Mouse (Mus musculus): ENCODE measurements at regions not wholly inside any gene's neighbourhood (a gene's known extent, or its start where the extent isn't known, plus 50 kb on each side); places are given as distances from the start of the nearest gene placed in this dataset.

DNA sequence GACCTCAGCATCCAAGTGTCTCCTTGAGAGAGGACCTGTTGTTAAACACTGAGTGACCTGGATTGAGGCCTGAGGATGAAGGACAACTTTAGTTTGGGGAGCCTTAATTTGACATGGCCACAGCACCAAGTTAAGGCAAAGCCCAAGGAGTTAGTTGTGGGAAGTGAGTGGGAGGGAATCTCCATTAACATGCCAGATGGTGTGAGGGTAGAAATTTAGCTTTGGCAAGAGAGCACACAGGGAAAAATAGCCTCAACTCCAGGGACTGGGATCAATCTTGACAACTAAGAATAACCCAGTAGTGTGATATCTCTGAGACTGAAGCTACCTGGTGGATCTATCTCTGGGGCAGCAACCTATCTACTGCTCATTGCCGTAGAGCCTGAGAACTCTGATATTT is 105.4 kb downstream of the Ahr start:
- TF ChIP-seq CTCF (IDR thresholded peaks at IDR 0.05; ENCODE audit: insufficient read depth, low read length) (no peak), POLR2A (IDR thresholded peaks at IDR 0.05; ENCODE audit: borderline replicate concordance, extremely low read depth, low read depth, low read length) (no peak)
- DNase-seq, result no peak
- Histone ChIP-seq H3K4me1 (ENCODE audit: control insufficient read depth, insufficient read depth, low read length) (no peaks in the 10 kb centered on the region; the same call in 1 of the 2 replicates), H3K4me3 (replicated peaks; ENCODE audit: extremely low read depth, low read depth, low read length) (no peak overlapping the region)
- WGBS, result 93% methylated on average over 1 of the region's 1 CpGs

DNA sequence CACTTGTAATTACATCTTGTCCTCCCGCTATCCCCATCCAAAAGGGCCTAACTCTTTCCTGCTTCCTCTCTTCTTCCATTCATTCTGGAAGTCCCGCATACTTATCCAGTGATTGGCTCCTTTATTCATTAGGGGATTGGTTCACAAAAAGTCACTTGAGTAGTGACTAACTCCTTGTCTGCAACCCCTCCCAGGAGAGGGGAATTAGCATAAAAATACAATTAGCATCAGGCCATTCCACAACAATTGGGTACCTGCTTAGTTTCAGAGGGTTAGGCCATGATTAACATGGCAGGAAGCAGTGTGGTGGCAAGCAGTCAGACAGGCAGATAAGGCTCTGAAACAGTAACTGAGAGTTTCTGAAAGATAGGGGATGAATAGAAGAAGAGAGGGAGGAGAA is 115.6 kb downstream of the Ahr start:
- DNase-seq, result no peak
- Histone ChIP-seq H3K4me3 (replicated peaks; ENCODE audit: extremely low read depth, low read depth, low read length) (no peak overlapping the region), H3K4me1 (ENCODE audit: control insufficient read depth, insufficient read depth, low read length) (no peaks in the 10 kb centered on the region; the same call in 1 of the 2 replicates)
- WGBS, result 97% methylated on average over 2 of the region's 2 CpGs
- TF ChIP-seq POLR2A (IDR thresholded peaks at IDR 0.05; ENCODE audit: borderline replicate concordance, extremely low read depth, low read depth, low read length), result no peak
- TF ChIP-seq CTCF (IDR thresholded peaks at IDR 0.05; ENCODE audit: insufficient read depth, low read length), result no peak

DNA sequence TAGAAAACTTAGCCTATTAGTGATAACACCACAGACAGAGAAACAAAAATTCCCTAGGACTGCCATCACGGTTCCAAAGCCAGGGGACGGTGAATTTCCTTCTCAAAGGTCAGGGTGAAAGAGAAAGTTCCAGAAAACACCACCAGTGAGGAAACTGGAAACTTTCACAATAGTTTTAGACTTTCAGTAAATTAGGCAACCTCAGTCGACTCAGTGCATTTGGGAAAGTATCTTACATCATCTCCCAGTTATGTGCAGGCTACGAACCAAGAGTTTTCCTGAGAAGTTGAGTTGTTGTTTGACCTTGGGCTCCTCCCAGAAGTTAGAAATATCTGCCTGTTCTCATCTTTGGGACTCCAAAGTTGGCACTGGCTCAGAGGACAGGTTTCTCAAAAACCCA is 116.9 kb downstream of the Ahr start:
- TF ChIP-seq POLR2A (IDR thresholded peaks at IDR 0.05; ENCODE audit: borderline replicate concordance, extremely low read depth, low read depth, low read length), result no peak
- no peak for TF ChIP-seq CTCF (IDR thresholded peaks at IDR 0.05; ENCODE audit: insufficient read depth, low read length)
- 41% methylated on average over 4 of the region's 4 CpGs for WGBS
- no peaks in the 10 kb centered on the region; the same call in 1 of the 2 replicates for H3K4me1 ChIP-seq (ENCODE audit: control insufficient read depth, insufficient read depth, low read length)
- no peak overlapping the region for H3K4me3 ChIP-seq (replicated peaks; ENCODE audit: extremely low read depth, low read depth, low read length)
- no peak for DNase-seq

DNA sequence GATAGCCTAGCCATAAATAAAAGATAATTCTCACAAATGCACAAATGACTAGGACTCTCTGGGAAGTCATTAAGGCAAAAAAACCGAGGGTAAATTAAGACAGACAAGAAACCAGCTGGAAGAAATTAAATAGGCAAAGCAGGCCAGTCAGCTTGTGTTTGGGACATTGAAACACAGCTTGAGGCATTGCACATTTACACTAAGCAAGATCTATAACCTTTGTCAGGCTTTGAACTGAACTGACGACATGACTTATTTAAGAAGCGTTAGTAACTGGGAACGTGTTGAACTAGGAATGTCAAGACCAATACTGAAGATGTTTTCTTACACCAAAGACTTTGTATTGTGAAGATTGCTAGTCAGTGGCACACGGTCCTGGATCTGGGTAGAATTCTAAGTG is 118.3 kb downstream of the Ahr start:
- WGBS, result 72% methylated on average over 5 of the region's 5 CpGs
- TF ChIP-seq CTCF (IDR thresholded peaks at IDR 0.05; ENCODE audit: insufficient read depth, low read length), result no peak
- no peak for TF ChIP-seq POLR2A (IDR thresholded peaks at IDR 0.05; ENCODE audit: borderline replicate concordance, extremely low read depth, low read depth, low read length)
- Histone ChIP-seq H3K4me1 (ENCODE audit: control insufficient read depth, insufficient read depth, low read length) (no peaks in the 10 kb centered on the region; the same call in 1 of the 2 replicates), H3K4me3 (replicated peaks; ENCODE audit: extremely low read depth, low read depth, low read length) (no peak overlapping the region)
- DNase-seq, result no peak

DNA sequence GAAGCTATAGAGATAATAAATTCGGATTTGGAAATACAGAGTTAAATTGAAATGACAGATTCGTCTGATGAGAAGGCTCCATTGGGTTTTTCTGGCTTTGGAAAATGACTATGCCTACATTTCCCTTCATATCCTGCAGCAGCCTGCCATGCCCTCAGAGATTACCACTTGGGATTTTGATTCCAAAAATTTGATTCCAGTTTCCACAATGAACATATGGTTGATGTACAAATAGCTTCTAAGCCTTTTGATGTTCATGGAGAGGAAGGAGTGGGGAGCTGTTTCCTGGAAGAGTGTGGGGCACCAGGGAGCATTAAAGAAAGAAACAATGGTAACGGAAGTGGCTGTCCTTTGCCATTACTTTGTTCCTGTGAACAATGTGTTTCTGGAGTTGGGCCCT is 122.1 kb downstream of the Ahr start:
- WGBS, result 69% methylated on average over 3 of the region's 3 CpGs
- Histone ChIP-seq H3K4me1 (ENCODE audit: control insufficient read depth, insufficient read depth, low read length) (no peaks in the 10 kb centered on the region; the same call in 1 of the 2 replicates), H3K4me3 (replicated peaks; ENCODE audit: extremely low read depth, low read depth, low read length) (no peak overlapping the region)
- no peak for DNase-seq
- no peak for TF ChIP-seq CTCF (IDR thresholded peaks at IDR 0.05; ENCODE audit: insufficient read depth, low read length)
- TF ChIP-seq POLR2A (IDR thresholded peaks at IDR 0.05; ENCODE audit: borderline replicate concordance, extremely low read depth, low read depth, low read length), result no peak

DNA sequence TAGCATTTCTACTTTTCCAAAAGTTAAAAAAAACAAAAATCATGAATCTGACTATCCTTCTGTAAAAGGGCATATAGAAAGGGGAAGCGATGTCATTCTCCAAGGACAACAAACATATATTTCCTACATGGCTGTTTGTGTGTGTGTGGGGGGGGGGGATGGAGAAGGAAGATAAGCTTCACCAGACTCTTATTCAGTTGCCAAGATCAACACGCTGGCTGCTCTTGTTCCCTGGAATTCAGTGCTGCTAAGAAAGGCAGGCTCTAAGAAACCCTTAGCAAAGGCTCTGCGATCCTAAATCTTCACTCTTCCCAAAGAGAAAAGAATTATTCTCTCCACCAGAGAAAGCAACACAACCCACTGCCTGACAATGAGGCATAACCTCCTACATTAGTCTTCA is 126.4 kb downstream of the Ahr start:
- TF ChIP-seq CTCF (IDR thresholded peaks at IDR 0.05; ENCODE audit: insufficient read depth, low read length), result no peak
- no peak for TF ChIP-seq POLR2A (IDR thresholded peaks at IDR 0.05; ENCODE audit: borderline replicate concordance, extremely low read depth, low read depth, low read length)
- DNase-seq, result no peak
- Histone ChIP-seq H3K4me1 (ENCODE audit: control insufficient read depth, insufficient read depth, low read length) (no peaks in the 10 kb centered on the region; the same call in 1 of the 2 replicates), H3K4me3 (replicated peaks; ENCODE audit: extremely low read depth, low read depth, low read length) (no peak overlapping the region)
- WGBS, result 51% methylated on average over 3 of the region's 3 CpGs

DNA sequence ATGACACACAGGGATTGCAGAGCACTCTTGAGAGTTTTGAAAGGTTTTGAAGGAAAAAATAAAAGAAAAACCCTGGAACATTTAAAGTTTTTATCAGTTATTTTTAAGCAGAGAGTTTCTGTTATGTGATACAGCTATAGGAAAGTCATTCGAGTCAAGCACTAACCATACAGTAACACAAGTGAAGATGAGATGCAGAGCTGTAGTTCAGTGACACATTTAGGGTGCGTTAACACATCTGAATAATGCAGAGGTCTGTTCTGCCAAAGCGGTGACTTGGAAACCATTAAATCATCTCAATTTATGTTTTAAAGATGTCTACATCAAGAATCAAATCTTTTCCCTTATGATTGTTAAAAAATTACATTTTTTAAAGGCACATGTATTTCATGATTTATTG is 126.8 kb downstream of the Ahr start:
- 94% methylated on average over 3 of the region's 3 CpGs for WGBS
- TF ChIP-seq POLR2A (IDR thresholded peaks at IDR 0.05; ENCODE audit: borderline replicate concordance, extremely low read depth, low read depth, low read length), result no peak
- TF ChIP-seq CTCF (IDR thresholded peaks at IDR 0.05; ENCODE audit: insufficient read depth, low read length), result no peak
- DNase-seq, result no peak
- H3K4me1 ChIP-seq (ENCODE audit: control insufficient read depth, insufficient read depth, low read length), result no peaks in the 10 kb centered on the region; the same call in 1 of the 2 replicates
- H3K4me3 ChIP-seq (replicated peaks; ENCODE audit: extremely low read depth, low read depth, low read length), result no peak overlapping the region

DNA sequence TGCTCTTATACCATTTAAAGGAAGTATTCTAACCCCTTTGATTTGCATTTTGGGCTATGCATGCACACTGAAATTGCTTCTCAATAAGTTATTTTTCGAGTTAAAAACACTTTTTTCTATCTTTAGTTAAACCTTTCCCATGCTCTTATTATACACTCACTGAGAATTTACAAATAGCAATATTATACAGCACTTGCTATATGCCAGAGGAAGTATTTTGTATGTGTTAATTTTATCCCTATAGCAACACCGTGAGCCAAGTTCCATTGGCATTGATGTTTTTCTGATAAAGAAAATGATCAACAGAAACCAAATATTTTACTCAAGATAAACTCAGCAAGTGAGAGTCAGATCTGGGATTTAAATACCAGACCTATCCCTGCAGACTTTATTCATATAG is 133.0 kb downstream of the Ahr start:
- DNase-seq, result no peak
- Histone ChIP-seq H3K4me1 (ENCODE audit: control insufficient read depth, insufficient read depth, low read length) (no peaks in the 10 kb centered on the region), H3K4me3 (replicated peaks; ENCODE audit: extremely low read depth, low read depth, low read length) (no peak overlapping the region)
- WGBS, result 62% methylated on average over 2 of the region's 2 CpGs
- TF ChIP-seq POLR2A (IDR thresholded peaks at IDR 0.05; ENCODE audit: borderline replicate concordance, extremely low read depth, low read depth, low read length), result no peak

DNA sequence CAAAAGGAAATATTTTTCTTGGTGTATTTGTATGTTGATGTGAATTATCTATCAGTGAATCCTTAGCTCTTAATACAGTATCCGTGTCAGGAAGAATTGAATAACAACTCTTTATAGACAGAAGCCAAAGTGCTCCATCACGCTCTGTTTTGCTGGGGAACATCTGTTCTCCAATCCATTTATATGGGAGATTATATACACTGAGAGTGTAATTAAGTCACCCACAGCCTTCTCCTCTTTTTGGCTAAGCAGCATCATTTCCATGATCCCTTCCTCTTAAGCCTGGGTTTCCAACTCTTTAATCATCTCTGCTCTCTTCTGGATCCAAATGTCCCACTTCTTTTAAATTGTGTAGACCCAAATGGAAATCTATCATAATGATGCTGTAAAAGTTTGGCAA is 133.6 kb downstream of the Ahr start:
- no peak for DNase-seq
- WGBS, result 84% methylated on average over 2 of the region's 2 CpGs
- Histone ChIP-seq H3K4me3 (replicated peaks; ENCODE audit: extremely low read depth, low read depth, low read length) (no peak overlapping the region), H3K4me1 (ENCODE audit: control insufficient read depth, insufficient read depth, low read length) (no peaks in the 10 kb centered on the region)
- TF ChIP-seq POLR2A (IDR thresholded peaks at IDR 0.05; ENCODE audit: borderline replicate concordance, extremely low read depth, low read depth, low read length), result no peak

DNA sequence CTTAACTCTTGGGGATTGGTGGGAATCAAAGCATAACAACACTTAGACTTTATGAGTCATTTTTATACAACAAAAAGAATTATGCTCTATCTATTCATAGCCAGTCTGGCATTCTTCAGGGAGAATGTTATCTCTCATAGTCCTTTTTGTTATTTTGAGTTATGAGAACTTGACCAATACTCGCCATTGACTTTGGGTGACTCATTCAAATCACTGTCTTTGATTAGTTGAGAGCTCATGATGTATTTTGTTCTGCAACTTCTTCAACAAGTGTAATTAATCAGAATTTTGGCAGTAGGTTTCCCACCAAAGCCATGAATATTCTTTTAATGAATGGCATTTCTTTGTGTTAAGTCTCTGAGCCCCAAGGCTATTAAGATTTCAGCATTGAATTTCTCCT is 139.6 kb downstream of the Ahr start:
- Histone ChIP-seq H3K4me3 (replicated peaks; ENCODE audit: extremely low read depth, low read depth, low read length) (no peak overlapping the region), H3K4me1 (ENCODE audit: control insufficient read depth, insufficient read depth, low read length) (no peaks in the 10 kb centered on the region)
- 88% methylated on average over 1 of the region's 1 CpGs for WGBS
- no peak for TF ChIP-seq POLR2A (IDR thresholded peaks at IDR 0.05; ENCODE audit: borderline replicate concordance, extremely low read depth, low read depth, low read length)
- TF ChIP-seq CTCF (IDR thresholded peaks at IDR 0.05; ENCODE audit: insufficient read depth, low read length), result no peak
- no peak for DNase-seq

DNA sequence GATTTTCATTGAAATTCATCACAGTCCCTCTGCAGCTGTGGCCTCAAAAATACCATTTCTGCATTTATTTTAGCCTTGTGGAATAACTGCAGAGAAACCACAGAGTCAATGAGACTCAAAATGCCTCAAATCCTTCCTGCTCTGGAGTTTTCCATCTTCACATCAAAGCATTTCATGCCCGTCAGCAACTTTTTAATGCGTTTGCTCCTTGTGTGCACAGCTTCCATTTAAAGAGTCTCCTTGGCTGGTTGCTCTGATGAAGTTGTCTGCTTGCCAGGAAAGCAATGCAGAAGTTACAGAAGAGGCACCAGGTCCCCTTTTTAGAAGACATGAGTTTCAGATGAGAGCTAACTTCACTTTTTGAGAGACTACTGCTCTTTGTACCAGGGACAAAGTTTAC is 142.7 kb downstream of the Ahr start:
- DNase-seq, result no peak
- 53% methylated on average over 2 of the region's 2 CpGs for WGBS
- Histone ChIP-seq H3K4me1 (ENCODE audit: control insufficient read depth, insufficient read depth, low read length) (no peaks in the 10 kb centered on the region), H3K4me3 (replicated peaks; ENCODE audit: extremely low read depth, low read depth, low read length) (no peak overlapping the region)
- TF ChIP-seq CTCF (IDR thresholded peaks at IDR 0.05; ENCODE audit: insufficient read depth, low read length) (no peak), POLR2A (IDR thresholded peaks at IDR 0.05; ENCODE audit: borderline replicate concordance, extremely low read depth, low read depth, low read length) (no peak)

Measured in lung, adult 2 months (tissue).